Mouse (Mus musculus) megakaryocyte-erythroid progenitor cell, adult 5-6 weeks (primary cell): ENCODE measurements around the gene Pdcd5. TPM values are rescaled to one million over a fixed set of nuclear protein-coding genes. Genes with fewer than 3 reads are reported as not detected.

Experiments
- total RNA-seq, 2 experiments: library from RNA; stranded (forward) in 1 of 2; stranded (reverse) in 1 of 2; fragments of 200-1000, 215-1000 nt in 1 of 2; fragments of >200 nt in 1 of 2; fragmentation: Nextera tagmentation in 1 of 2; gene quantifications; 2 replicates each; pipeline ENCODE4 v1.2.3; 2014 to 2017

The Pdcd5 gene
- total RNA-seq, 2 experiments from 2014 or later = 145 to 214 TPM

Other genes starting within 250 kb of the Pdcd5 start
- not detected in 2 replicates for gene Slc7a9, start 198.7 kb downstream of the Pdcd5 start, total RNA-seq (2014; fragmentation: Nextera tagmentation)
- not detected in 2 replicates for gene Slc7a9, start 198.7 kb downstream of the Pdcd5 start, total RNA-seq (2017)
- 0.11 TPM in 1 of 2 replicates, not detected in the other for gene Tdrd12, start 109.8 kb downstream of the Pdcd5 start, total RNA-seq (2014; fragmentation: Nextera tagmentation)
- gene Tdrd12, start 109.8 kb downstream of the Pdcd5 start, total RNA-seq (2017) = not detected in 2 replicates
- 116 and 170 TPM in 2 replicates for gene Nudt19, start 91.2 kb downstream of the Pdcd5 start, total RNA-seq (2014; fragmentation: Nextera tagmentation)
- 55.2 and 71.9 TPM in 2 replicates for gene Nudt19, start 91.2 kb downstream of the Pdcd5 start, total RNA-seq (2017)
- gene Rgs9bp, start 61.9 kb downstream of the Pdcd5 start, total RNA-seq (2014; fragmentation: Nextera tagmentation) = 4.6 and 5.6 TPM in 2 replicates
- 3.1 and 4.0 TPM in 2 replicates for gene Rgs9bp, start 61.9 kb downstream of the Pdcd5 start, total RNA-seq (2017)
- gene Ankrd27, start 61.3 kb downstream of the Pdcd5 start, total RNA-seq (2014; fragmentation: Nextera tagmentation) = 56.5 and 74.1 TPM in 2 replicates
- gene Ankrd27, start 61.3 kb downstream of the Pdcd5 start, total RNA-seq (2017) = 45.4 and 57.9 TPM in 2 replicates
- 12.3 and 15.0 TPM in 2 replicates for gene Dpy19l3, start 106.9 kb upstream of the Pdcd5 start, total RNA-seq (2014; fragmentation: Nextera tagmentation)
- gene Dpy19l3, start 106.9 kb upstream of the Pdcd5 start, total RNA-seq (2017) = 8.1 and 11.0 TPM in 2 replicates
- gene Zfp507, start 155.5 kb upstream of the Pdcd5 start, total RNA-seq (2014; fragmentation: Nextera tagmentation) = 22.4 and 24.7 TPM in 2 replicates
- gene Zfp507, start 155.5 kb upstream of the Pdcd5 start, total RNA-seq (2017) = 19.5 and 24.7 TPM in 2 replicates